Mouse (Mus musculus) adrenal gland, adult 10 weeks (tissue): ENCODE data around the gene Reg2. TPM values are rescaled to one million over a fixed set of nuclear protein-coding genes. Genes with fewer than 3 reads are reported as not detected.

Experiments used
- polyA plus RNA-seq: library from polyadenylated mRNA; stranded (reverse); fragments of 350-450 nt; fragmentation: Illumina TruSeq; extraction: RNeasy Lipid Tissue Mini Kit (QIAGEN cat#74804); gene quantifications from one replicate; pipeline ENCODE4 v1.2.3, GENCODE M21; 2014; ENCODE audit warnings: low read depth, low replicate concordance

Gene Reg2
- not detected for polyA plus RNA-seq

GRCm38 (mm10) chr6:78395323-78395722, at the start of gene Reg2:
TSS of gene Reg2 (plus strand) at chr6:78395623.

GRCm38 (mm10) chr6:78370357-78370756, 25.1 kb upstream of the Reg2 start, which contains the start of gene Reg3b:
TSS of gene Reg3b (plus strand) at chr6:78370657.

GRCm38 (mm10) chr6:78378765-78379164, 16.7 kb upstream of the Reg2 start, which contains the start of gene Reg3d:
TSS of gene Reg3d (minus strand) at chr6:78378865.

GRCm38 (mm10) chr6:78380409-78380808, 15.0 kb upstream of the Reg2 start, which contains the start of gene Reg3a:
TSS of gene Reg3a (plus strand) at chr6:78380709.

GRCm38 (mm10) chr6:78422411-78422810, 27.0 kb downstream of the Reg2 start, which contains the start of gene Reg1:
TSS of gene Reg1 (plus strand) at chr6:78422711.

Other genes starting within 250 kb of the Reg2 start
- not detected for gene Reg3b, start 25.0 kb upstream of the Reg2 start, polyA plus RNA-seq
- not detected for gene Reg3d, start 16.8 kb upstream of the Reg2 start, polyA plus RNA-seq
- not detected for gene Reg3a, start 14.9 kb upstream of the Reg2 start, polyA plus RNA-seq
- not detected for gene Reg1, start 27.1 kb downstream of the Reg2 start, polyA plus RNA-seq
- gene Reg3g, start 73.2 kb downstream of the Reg2 start, polyA plus RNA-seq = not detected